Mouse (Mus musculus): Measurements from ENCODE around the gene Rb1. TPM values are rescaled to one million over a fixed set of nuclear protein-coding genes. Genes with fewer than 3 reads are reported as not detected.

Gene Rb1
- polyA plus RNA-seq, 1 experiment from 2014 or later: 30.2 TPM

GRCm38 (mm10) chr14:73293616-73294015, 32.0 kb downstream of the Rb1 start:
- WGBS: 96% methylated on average over 2 of the region's 2 CpGs
- Histone ChIP-seq H3K36me3 (replicated peaks) (no peaks in the 10 kb centered on the region), H3K4me1 (no peaks in the 10 kb centered on the region), H3K9me3 (no peaks in the 10 kb centered on the region), H3K4me3 (no peak overlapping the region), H3K27ac (no peak overlapping the region), H3K27me3 (replicated peaks) (no peaks in the 10 kb centered on the region), H3K9ac (no peak overlapping the region), H3K4me2 (no peak overlapping the region)
- ATAC-seq (replicated peaks): no peak

GRCm38 (mm10) chr14:73292434-73292833, 33.2 kb downstream of the Rb1 start:
- no peaks in the 10 kb centered on the region for H3K36me3 ChIP-seq (replicated peaks)

DNA sequence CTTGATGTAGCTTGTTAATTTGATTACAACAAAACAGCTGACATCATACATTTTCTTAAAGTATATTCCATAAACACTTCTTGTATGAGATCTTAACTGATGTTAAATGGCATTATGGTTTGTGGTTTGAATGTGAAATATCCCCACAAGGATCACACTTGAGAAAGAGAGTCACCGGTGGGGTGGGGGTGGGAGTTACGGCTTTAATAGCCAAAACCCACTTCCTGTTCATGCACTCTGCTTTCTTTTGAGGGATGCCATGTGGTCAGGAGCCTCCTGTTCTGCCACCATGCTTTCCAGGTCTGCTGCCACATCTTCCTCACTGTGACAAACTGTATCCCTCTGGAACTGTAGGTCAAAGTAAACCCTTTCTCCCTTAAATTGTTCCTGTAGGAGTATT, 35.7 kb downstream of the Rb1 start:
- H3K9ac ChIP-seq: no peak overlapping the region
- H3K9me3 ChIP-seq: no peaks in the 10 kb centered on the region
- H3K4me2 ChIP-seq: no peak overlapping the region
- H3K27ac ChIP-seq: no peak overlapping the region
- no peak for ATAC-seq (replicated peaks)
- H3K27me3 ChIP-seq (replicated peaks): no peaks in the 10 kb centered on the region
- no peaks in the 10 kb centered on the region for H3K4me1 ChIP-seq
- no peak overlapping the region for H3K4me3 ChIP-seq
- H3K36me3 ChIP-seq (replicated peaks): no peaks in the 10 kb centered on the region
- 97% methylated on average over 2 of the region's 2 CpGs for WGBS

More at GRCm38 (mm10) chr14:73292434-73292833, 33.2 kb downstream of the Rb1 start:
- WGBS: 53% methylated on average over 1 of the region's 1 CpGs
- Histone ChIP-seq H3K9me3 (no peaks in the 10 kb centered on the region), H3K27ac (no peak overlapping the region), H3K9ac (no peak overlapping the region), H3K4me1 (no peaks in the 10 kb centered on the region), H3K27me3 (replicated peaks) (no peaks in the 10 kb centered on the region), H3K4me3 (no peak overlapping the region), H3K4me2 (no peak overlapping the region)
- no peak for ATAC-seq (replicated peaks)

- Histone ChIP-seq H3K36me3 (replicated peaks) (peaks cover 2% of the 10 kb centered on the region), H3K4me2 (no peak overlapping the region), H3K4me1 (no peaks in the 10 kb centered on the region; the same call in 1 of the 2 replicates), H3K27me3 (replicated peaks) (no peaks in the 10 kb centered on the region), H3K27ac (no peak overlapping the region), H3K4me3 (no peak overlapping the region), H3K9me3 (no peaks in the 10 kb centered on the region), H3K9ac (no peak overlapping the region)
- ATAC-seq (replicated peaks): no peak
- 2% methylated on average over 1 of the region's 1 CpGs for WGBS
Observed at GRCm38 (mm10) chr14:73280996-73281395, 44.6 kb downstream of the Rb1 start.

- no peak overlapping the region for H3K27ac ChIP-seq
- H3K9me3 ChIP-seq: no peaks in the 10 kb centered on the region
- no peak for ATAC-seq (replicated peaks)
- no peaks in the 10 kb centered on the region for H3K27me3 ChIP-seq (replicated peaks)
- H3K4me1 ChIP-seq: no peaks in the 10 kb centered on the region; the same call in 1 of the 2 replicates
- no peak overlapping the region for H3K9ac ChIP-seq
- H3K4me2 ChIP-seq: no peak overlapping the region
- H3K36me3 ChIP-seq (replicated peaks): no peaks in the 10 kb centered on the region; the same call in none of the 2 replicates
- 89% methylated on average over 6 of the region's 6 CpGs for WGBS
- no peak overlapping the region for H3K4me3 ChIP-seq
Observed at GRCm38 (mm10) chr14:73279096-73279495, 46.5 kb downstream of the Rb1 start.

GRCm38 (mm10) chr14:73271807-73272206, 53.8 kb downstream of the Rb1 start:
- 27% methylated on average over 5 of the region's 5 CpGs for WGBS
- no peak overlapping the region for H3K4me2 ChIP-seq
- H3K4me1 ChIP-seq: no peaks in the 10 kb centered on the region; the same call in 1 of the 2 replicates
- H3K36me3 ChIP-seq (replicated peaks): peaks cover 9% of the 10 kb centered on the region; the same call in 1 of the 2 replicates
- H3K9ac ChIP-seq: no peak overlapping the region
- no peak for ATAC-seq (replicated peaks)
- no peaks in the 10 kb centered on the region for H3K27me3 ChIP-seq (replicated peaks)
- no peak overlapping the region for H3K4me3 ChIP-seq
- no peak overlapping the region for H3K27ac ChIP-seq
- H3K9me3 ChIP-seq: no peaks in the 10 kb centered on the region

- Histone ChIP-seq H3K4me3 (no peak overlapping the region), H3K4me1 (no peaks in the 10 kb centered on the region), H3K9ac (no peak overlapping the region), H3K4me2 (no peak overlapping the region), H3K36me3 (replicated peaks) (peaks cover 23% of the 10 kb centered on the region), H3K27me3 (replicated peaks) (no peaks in the 10 kb centered on the region), H3K9me3 (peaks cover 3% of the 10 kb centered on the region; the same call in 1 of the 2 replicates), H3K27ac (no peak overlapping the region)
- no peak for ATAC-seq (replicated peaks)
- WGBS: 89% methylated on average over 3 of the region's 3 CpGs
Observed at GRCm38 (mm10) chr14:73266166-73266565, 59.5 kb downstream of the Rb1 start.

GRCm38 (mm10) chr14:73262210-73262609, 63.4 kb downstream of the Rb1 start:
- no peak overlapping the region for H3K4me2 ChIP-seq
- no peaks in the 10 kb centered on the region for H3K27me3 ChIP-seq (replicated peaks)
- peaks cover 3% of the 10 kb centered on the region; the same call in 1 of the 2 replicates for H3K9me3 ChIP-seq
- no peaks in the 10 kb centered on the region for H3K4me1 ChIP-seq
- 96% methylated on average over 9 of the region's 9 CpGs for WGBS
- ATAC-seq (replicated peaks): no peak
- no peak overlapping the region for H3K4me3 ChIP-seq
- H3K27ac ChIP-seq: no peak overlapping the region
- H3K9ac ChIP-seq: no peak overlapping the region
- peaks cover 14% of the 10 kb centered on the region for H3K36me3 ChIP-seq (replicated peaks)

DNA sequence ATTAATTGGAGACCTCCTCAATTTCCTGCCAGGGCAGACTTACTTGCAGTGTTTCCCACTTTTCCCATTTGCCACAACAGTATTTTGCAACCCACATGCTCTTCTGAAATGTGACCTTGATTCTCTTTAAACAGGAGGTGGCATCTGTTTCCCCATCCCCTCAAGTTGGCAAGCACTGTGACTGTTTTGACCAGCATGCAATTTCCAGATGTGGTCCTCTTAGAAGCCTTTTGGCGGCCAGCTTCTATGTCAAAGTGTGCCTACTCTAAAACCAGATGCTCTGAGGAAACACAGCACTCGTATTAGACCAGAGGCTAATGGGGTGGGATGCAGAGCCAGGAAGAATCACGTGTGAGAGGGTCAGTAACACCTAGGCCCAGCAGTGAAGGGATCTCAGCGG, 67.4 kb downstream of the Rb1 start:
- no peak overlapping the region for H3K4me3 ChIP-seq
- ATAC-seq (replicated peaks): no peak
- H3K27me3 ChIP-seq (replicated peaks): no peaks in the 10 kb centered on the region
- no peaks in the 10 kb centered on the region for H3K4me1 ChIP-seq
- no peak overlapping the region for H3K27ac ChIP-seq
- no peak overlapping the region for H3K9ac ChIP-seq
- 76% methylated on average over 4 of the region's 4 CpGs for WGBS
- H3K4me2 ChIP-seq: no peak overlapping the region
- peaks cover 1% of the 10 kb centered on the region; the same call in 1 of the 2 replicates for H3K36me3 ChIP-seq (replicated peaks)
- no peaks in the 10 kb centered on the region for H3K9me3 ChIP-seq

GRCm38 (mm10) chr14:73257348-73257747, 68.3 kb downstream of the Rb1 start:
- no peak for ATAC-seq (replicated peaks)
- H3K4me3 ChIP-seq: no peak overlapping the region
- H3K9me3 ChIP-seq: no peaks in the 10 kb centered on the region
- 76% methylated on average over 7 of the region's 7 CpGs for WGBS
- no peak overlapping the region for H3K27ac ChIP-seq
- H3K9ac ChIP-seq: no peak overlapping the region
- no peaks in the 10 kb centered on the region; the same call in 1 of the 2 replicates for H3K36me3 ChIP-seq (replicated peaks)
- H3K27me3 ChIP-seq (replicated peaks): no peaks in the 10 kb centered on the region
- no peaks in the 10 kb centered on the region for H3K4me1 ChIP-seq
- H3K4me2 ChIP-seq: no peak overlapping the region

DNA sequence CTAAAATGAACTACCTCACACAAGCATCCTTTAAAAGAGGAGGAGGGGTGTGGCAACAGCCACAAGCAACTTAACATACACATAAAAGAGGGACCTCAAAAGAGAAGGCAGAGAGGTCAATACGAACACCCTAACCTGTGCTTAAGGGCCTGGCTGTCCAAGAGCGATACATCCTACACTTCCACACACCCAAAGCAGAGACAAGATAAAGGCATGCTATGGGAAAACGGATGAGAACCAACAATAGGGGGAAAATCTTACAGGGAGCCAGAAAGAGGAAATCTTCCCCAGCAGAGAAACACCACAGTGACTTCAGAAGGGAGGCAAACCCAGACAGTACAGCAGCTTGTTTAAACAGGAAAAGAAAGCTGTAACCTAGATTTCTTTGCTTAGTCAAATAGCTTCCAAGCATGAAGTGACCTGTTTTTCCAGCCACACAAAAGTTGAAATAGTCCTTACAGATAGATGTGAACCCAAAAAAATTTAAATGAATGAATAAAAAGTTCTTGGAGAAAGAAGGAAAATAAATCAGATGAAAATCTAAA, 70.1 kb downstream of the Rb1 start:
- no peak overlapping the region for H3K4me2 ChIP-seq
- H3K36me3 ChIP-seq (replicated peaks): no peaks in the 10 kb centered on the region
- H3K9me3 ChIP-seq: no peaks in the 10 kb centered on the region
- no peak for ATAC-seq (replicated peaks)
- H3K4me1 ChIP-seq: no peaks in the 10 kb centered on the region
- H3K4me3 ChIP-seq: no peak overlapping the region
- no peaks in the 10 kb centered on the region for H3K27me3 ChIP-seq (replicated peaks)
- WGBS: 70% methylated on average over 3 of the region's 3 CpGs
- no peak overlapping the region for H3K9ac ChIP-seq
- no peak overlapping the region for H3K27ac ChIP-seq

GRCm38 (mm10) chr14:73254412-73254811, 71.2 kb downstream of the Rb1 start:
- no peaks in the 10 kb centered on the region for H3K4me1 ChIP-seq
- H3K4me3 ChIP-seq: no peak overlapping the region
- no peaks in the 10 kb centered on the region for H3K9me3 ChIP-seq
- no peak for ATAC-seq (replicated peaks)
- no peaks in the 10 kb centered on the region for H3K27me3 ChIP-seq (replicated peaks)
- H3K36me3 ChIP-seq (replicated peaks): no peaks in the 10 kb centered on the region
- no peak overlapping the region for H3K27ac ChIP-seq
- no peak overlapping the region for H3K4me2 ChIP-seq
- no peak overlapping the region for H3K9ac ChIP-seq
- WGBS: 77% methylated on average over 4 of the region's 4 CpGs

GRCm38 (mm10) chr14:73253453-73254251, 72.0 kb downstream of the Rb1 start:
- H3K9me3 ChIP-seq: no peaks in the 10 kb centered on the region
- ATAC-seq (replicated peaks): no peak

More at GRCm38 (mm10) chr14:73253453-73254251, 72.0 kb downstream of the Rb1 start:
- no peak overlapping the region for H3K4me3 ChIP-seq
- H3K4me2 ChIP-seq: no peak overlapping the region
- H3K9ac ChIP-seq: no peak overlapping the region
- 55% methylated on average over 6 of the region's 6 CpGs for WGBS
- H3K36me3 ChIP-seq (replicated peaks): no peaks in the 10 kb centered on the region
- no peaks in the 10 kb centered on the region for H3K4me1 ChIP-seq
- H3K27ac ChIP-seq: no peak overlapping the region
- no peaks in the 10 kb centered on the region for H3K27me3 ChIP-seq (replicated peaks)
